Mouse (Mus musculus) testis, adult 2 months (tissue): ENCODE results near the gene Rab34. TPM values are rescaled to one million over a fixed set of nuclear protein-coding genes. Genes with fewer than 3 reads are reported as not detected.
A peak's percentile ranks its signal among the peaks of the same experiment; 100 is the strongest.

Experiments used
- H3K27ac ChIP-seq: fragments of 200-500 bp; 2 replicates; pipeline ENCODE4 v1.5.1; 2012; ENCODE audit warnings: low read depth, low read length; ENCODE audit not compliant: control insufficient read depth, insufficient read depth
- H3K27me3 ChIP-seq: fragments of 200-500 bp; 2 replicates; pipeline ENCODE4 v1.6.1; 2012; ENCODE audit warnings: mild to moderate bottlenecking, low read length, moderate library complexity; ENCODE audit not compliant: control insufficient read depth, insufficient read depth
- H3K36me3 ChIP-seq: fragments of 200-500 bp; 2 replicates; pipeline ENCODE4 v1.6.1; 2012; ENCODE audit warnings: mild to moderate bottlenecking, low read length; ENCODE audit not compliant: control insufficient read depth, insufficient read depth
- H3K4me1 ChIP-seq: fragments of 200-500 bp; 2 replicates; pipeline ENCODE4 v1.6.1; 2012; ENCODE audit warnings: low read length; ENCODE audit not compliant: control insufficient read depth, insufficient read depth
- H3K4me3 ChIP-seq: fragments of 200-500 bp; 2 replicates; pipeline ENCODE4 v1.5.1; 2012; ENCODE audit warnings: low read depth, mild to moderate bottlenecking, low read length, moderate library complexity, mixed read lengths; ENCODE audit not compliant: control insufficient read depth
- CTCF ChIP-seq: fragments of 200-500 bp; IDR thresholded peaks from 2 replicates; pipeline ENCODE4 v1.5.1; 2012; ENCODE audit warnings: low read depth, mild to moderate bottlenecking, inconsistent platforms, low read length, moderate library complexity; ENCODE audit not compliant: control insufficient read depth, insufficient read depth, insufficient replicate concordance
- POLR2A ChIP-seq: fragments of 200-500 bp; IDR thresholded peaks from 2 replicates; pipeline ENCODE4 v1.6.1; 2012; ENCODE audit warnings: low read depth, mild to moderate bottlenecking, inconsistent platforms, low read length, moderate library complexity; ENCODE audit not compliant: control insufficient read depth
- polyA plus RNA-seq: library from polyadenylated mRNA; depleted of rRNA; stranded (reverse); fragments of >200 nt; gene quantifications from 2 replicates; pipeline ENCODE4 v1.2.3, GENCODE M21; 2012

The Rab34 gene
- polyA plus RNA-seq, 1 experiment = 13.2 TPM

GRCm38 (mm10) chr11:78160675-78161074 is 27.6 kb upstream of the Rab34 start:
- TF ChIP-seq POLR2A = no peak
- TF ChIP-seq CTCF = no peak
- H3K4me1 ChIP-seq = peaks cover 16% of the 10 kb centered on the region
- H3K36me3 ChIP-seq = no peaks in the 10 kb centered on the region
- no peaks in the 10 kb centered on the region for H3K27me3 ChIP-seq
- no peak overlapping the region for H3K27ac ChIP-seq
- H3K4me3 ChIP-seq = no peak overlapping the region

DNA sequence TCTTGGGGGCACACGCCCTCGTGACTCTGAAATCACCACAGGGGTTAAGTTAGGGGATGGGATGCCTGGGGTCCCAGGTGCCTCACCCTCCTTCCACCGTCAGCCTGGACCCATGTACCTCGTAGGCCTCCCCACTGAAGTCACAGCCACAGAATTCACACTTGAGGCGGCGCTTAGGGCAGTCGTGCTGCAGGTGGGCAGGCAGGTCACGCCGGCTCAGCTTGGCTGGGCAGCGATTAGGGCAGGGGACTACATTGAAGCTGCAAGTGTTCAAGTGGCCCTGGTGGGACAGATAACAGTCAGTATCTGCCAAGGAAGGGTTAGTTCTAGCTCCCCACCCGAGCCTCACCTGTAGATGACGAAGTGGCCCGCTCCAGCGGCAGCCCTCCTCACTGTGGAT is 27.1 kb upstream of the Rab34 start:
- no peak overlapping the region for H3K27ac ChIP-seq
- no peaks in the 10 kb centered on the region for H3K36me3 ChIP-seq
- H3K4me3 ChIP-seq = no peak overlapping the region
- TF ChIP-seq POLR2A (no peak), CTCF (no peak)
- H3K27me3 ChIP-seq = no peaks in the 10 kb centered on the region
- peaks cover 21% of the 10 kb centered on the region for H3K4me1 ChIP-seq

- TF ChIP-seq POLR2A (no peak), CTCF (no peak)
- Histone ChIP-seq H3K27me3 (no peaks in the 10 kb centered on the region), H3K4me3 (no peak overlapping the region), H3K36me3 (no peaks in the 10 kb centered on the region), H3K27ac (no peak overlapping the region), H3K4me1 (peaks cover 23% of the 10 kb centered on the region)
Observed at GRCm38 (mm10) chr11:78161968-78162367, 26.3 kb upstream of the Rab34 start.

DNA sequence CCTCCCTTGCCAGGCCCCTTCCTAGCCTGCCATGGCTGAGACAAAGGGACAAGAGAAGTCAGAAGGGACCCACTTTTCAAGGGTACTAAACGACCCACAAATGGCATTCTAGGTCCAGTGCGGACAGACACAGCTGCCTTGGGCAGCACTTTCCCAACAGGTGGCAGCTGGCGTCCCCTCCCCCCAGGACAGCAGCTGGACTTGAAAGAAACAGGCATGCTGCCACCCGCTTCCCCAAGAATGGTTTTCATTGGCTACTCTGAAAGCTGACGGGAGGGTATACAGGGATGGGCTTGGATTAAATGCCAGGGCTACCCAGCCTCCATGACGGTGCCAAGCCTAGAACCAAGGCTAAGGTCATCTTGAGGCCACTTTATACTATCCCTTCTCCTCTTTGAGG is 25.7 kb upstream of the Rab34 start:
- Histone ChIP-seq H3K27ac (no peak overlapping the region), H3K4me1 (peaks cover 23% of the 10 kb centered on the region), H3K27me3 (no peaks in the 10 kb centered on the region), H3K4me3 (no peak overlapping the region), H3K36me3 (no peaks in the 10 kb centered on the region)
- TF ChIP-seq POLR2A = no peak
- no peak for TF ChIP-seq CTCF

GRCm38 (mm10) chr11:78163045-78163444 is 25.2 kb upstream of the Rab34 start:
- Histone ChIP-seq H3K4me3 (no peak overlapping the region), H3K4me1 (peaks cover 23% of the 10 kb centered on the region), H3K36me3 (no peaks in the 10 kb centered on the region), H3K27me3 (no peaks in the 10 kb centered on the region), H3K27ac (no peak overlapping the region)
- TF ChIP-seq CTCF (no peak), POLR2A (no peak)

- Histone ChIP-seq H3K27me3 (no peaks in the 10 kb centered on the region), H3K4me3 (peak overlapping the region; percentile 94), H3K4me1 (peaks cover 24% of the 10 kb centered on the region), H3K36me3 (no peaks in the 10 kb centered on the region), H3K27ac (no peak overlapping the region)
- TF ChIP-seq CTCF = no peak
- no peak for TF ChIP-seq POLR2A
Observed at GRCm38 (mm10) chr11:78163681-78164603, 24.3 kb upstream of the Rab34 start.

- no peak overlapping the region for H3K27ac ChIP-seq
- TF ChIP-seq POLR2A (no peak), CTCF (no peak)
- H3K4me3 ChIP-seq = peak overlapping the region; percentile 94
- no peaks in the 10 kb centered on the region for H3K27me3 ChIP-seq
- no peaks in the 10 kb centered on the region for H3K36me3 ChIP-seq
- H3K4me1 ChIP-seq = peaks cover 28% of the 10 kb centered on the region
Observed at GRCm38 (mm10) chr11:78164604-78164923, 23.7 kb upstream of the Rab34 start.
